Mouse (Mus musculus): ENCODE measurements around the gene Cradd.

Gene Cradd

DNA sequence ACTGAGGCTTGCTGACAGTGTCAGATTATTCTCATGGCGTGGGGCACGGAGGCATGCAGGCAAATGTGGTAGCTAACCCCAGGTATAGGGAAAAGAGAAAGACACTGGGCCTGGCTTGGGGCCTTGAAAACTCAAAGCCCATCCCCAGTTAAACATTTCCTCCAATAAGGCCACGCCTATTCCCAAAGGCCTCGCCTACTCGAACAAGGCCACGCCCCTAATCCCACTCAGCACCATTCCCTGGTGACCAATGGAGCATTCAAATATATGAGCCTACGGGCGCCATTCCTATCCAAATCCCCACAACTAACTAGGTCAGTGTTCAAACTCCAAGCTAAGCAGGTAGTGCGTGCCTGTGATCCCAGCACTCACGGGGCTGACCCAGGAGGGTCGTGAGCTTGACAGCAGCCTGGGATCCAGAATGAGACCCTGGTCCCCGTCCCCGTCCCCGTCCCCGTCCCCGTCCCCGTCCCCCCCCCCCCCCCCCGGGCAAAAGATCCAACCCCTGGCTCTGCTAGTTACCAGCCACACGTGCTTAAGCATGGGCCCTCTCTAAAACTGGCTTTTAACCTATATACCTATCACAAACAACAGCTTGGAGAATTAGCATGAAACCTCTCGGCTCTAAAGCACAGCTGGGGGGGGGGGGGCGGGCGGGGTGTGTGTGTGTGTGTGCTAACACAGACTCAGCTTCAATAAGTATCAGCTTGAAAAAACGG is 78.8 kb downstream of the Cradd start:
- DNase-seq (ENCODE audit: low spot score in 2 of 2) = no peak

GRCm38 (mm10) chr10:95239196-95240069 is 84.5 kb downstream of the Cradd start:
- no peak for DNase-seq (ENCODE audit: low spot score in 2 of 2)

DNA sequence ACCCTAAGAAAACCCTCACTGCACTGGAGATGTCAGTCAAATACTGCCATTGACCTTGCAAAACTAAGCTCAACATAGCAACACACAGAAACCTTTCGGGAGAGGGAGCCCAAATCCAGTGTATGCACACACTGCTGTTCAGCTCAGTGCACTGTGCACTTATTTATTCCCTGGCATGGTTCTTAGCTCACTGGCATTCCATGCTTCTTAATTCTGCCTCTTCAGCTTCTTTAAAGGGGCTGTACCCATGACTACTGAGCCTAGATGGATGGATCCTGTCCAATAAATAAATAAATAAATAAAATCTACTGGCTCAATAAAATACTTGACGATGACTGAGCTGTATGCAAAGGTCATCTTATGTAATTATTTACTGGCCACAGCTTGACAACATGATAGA is 85.3 kb downstream of the Cradd start:
- DNase-seq (ENCODE audit: low spot score in 2 of 2) = no peak

- DNase-seq (ENCODE audit: low spot score in 2 of 2) = no peak
Measured at GRCm38 (mm10) chr10:95236226-95236625, 87.7 kb downstream of the Cradd start.

DNA sequence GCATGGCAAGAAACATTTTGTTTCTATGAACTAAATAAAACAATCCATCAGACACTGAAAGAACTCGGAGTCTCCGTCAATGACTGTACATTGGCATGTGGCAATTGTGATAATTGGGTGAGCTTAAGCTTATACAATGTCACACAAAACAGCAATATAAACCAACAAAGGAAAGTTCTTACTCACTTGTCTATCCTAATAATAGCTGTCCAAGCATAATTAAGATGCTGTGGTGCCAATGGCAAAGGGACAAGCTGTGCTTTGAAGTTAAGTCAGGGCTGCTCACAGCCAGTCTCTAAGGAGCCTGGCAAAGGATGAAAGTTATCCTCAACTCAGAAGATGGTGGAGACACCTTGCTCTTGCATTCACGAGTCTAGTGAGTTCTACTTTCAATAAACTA is 89.3 kb downstream of the Cradd start:
- no peak for DNase-seq (ENCODE audit: low spot score in 2 of 2)

- DNase-seq (ENCODE audit: low spot score in 2 of 2) = no peak
Measured at GRCm38 (mm10) chr10:95233044-95233443, 90.9 kb downstream of the Cradd start.

DNA sequence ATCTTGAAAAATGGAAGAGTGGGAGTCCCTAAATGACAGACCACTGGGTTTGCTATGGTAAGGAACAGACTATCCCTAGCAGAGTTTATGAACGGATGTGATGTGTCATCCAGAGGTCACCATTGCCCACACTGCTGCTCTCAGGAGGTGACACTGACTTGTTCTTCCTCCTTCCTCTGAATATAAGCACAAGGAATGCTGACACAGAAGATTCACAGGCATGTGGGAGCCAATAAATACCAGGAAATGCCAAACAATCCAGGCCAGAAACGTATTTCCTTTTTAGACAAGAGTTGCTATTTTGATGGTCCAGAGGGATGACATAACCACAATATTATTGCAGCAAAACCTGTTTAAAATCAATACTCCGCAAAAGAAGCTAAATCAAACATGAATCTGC is 91.4 kb downstream of the Cradd start:
- DNase-seq (ENCODE audit: low spot score in 2 of 2) = no peak

DNA sequence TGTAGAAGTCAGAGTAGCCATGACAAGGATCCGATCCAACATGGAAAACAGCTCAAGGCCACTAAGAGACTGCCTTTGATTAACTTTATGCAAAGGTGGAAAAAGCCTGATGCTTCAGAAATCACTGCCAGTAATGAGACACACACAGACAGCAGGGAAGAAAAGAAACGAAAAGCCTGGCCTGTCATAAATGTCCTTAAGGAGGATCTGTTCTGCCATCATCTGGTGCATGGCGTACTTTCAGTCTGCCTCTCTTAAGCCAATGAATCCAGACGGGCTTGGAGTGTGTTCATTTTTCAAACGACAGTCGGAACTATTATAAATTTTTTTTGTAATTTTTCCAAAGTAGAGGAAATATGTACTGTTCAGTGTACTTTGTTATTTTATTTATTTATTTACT is 95.7 kb downstream of the Cradd start:
- DNase-seq (ENCODE audit: low spot score in 2 of 2) = no peak

- DNase-seq (ENCODE audit: low spot score in 2 of 2) = no peak
Measured at GRCm38 (mm10) chr10:95227590-95227989, 96.3 kb downstream of the Cradd start.

- DNase-seq (ENCODE audit: low spot score in 2 of 2) = no peak
Measured at GRCm38 (mm10) chr10:95226772-95227171, 97.2 kb downstream of the Cradd start.

DNA sequence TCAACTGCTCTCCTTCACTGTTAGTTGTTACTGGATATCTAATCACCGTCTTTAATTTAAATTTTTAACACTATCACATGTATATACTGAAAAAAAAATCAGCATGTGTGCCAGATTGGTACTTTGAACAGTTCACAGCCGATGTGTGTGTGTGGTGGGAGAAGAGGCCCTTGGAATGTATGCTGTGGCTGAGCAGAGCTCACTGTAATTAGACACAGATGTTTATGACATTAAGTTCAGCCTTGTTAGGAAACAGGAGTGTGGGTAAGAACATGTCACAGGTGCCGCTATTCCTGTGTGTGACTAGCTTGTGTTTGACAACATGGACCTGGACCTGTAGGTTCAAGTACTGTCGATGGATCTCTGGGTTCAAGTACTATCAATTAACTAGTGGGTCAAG is 98.9 kb downstream of the Cradd start:
- DNase-seq (ENCODE audit: low spot score in 2 of 2) = no peak

DNA sequence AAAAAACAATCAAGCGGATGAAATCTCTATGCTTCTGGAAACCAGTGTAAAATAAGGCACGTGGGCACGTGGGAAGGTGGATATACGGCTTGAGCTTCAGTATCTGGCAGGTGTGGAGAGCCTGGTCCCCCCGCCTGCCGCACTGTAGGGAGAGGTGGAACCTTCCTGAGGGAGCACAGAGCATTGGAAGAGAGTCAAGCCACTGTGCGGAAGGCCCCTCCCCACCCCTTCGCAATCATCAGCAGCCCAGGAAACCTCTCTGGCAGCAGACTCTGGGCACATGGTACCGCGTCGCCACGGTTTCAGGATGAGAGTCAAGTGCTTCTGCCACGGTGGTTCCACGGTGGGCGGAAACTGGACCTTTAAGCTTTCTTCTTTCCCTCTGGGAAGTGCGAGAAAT is 100.7 kb downstream of the Cradd start:
- DNase-seq (ENCODE audit: low spot score in 2 of 2) = no peak

GRCm38 (mm10) chr10:95221914-95222313 is 102.0 kb downstream of the Cradd start:
- DNase-seq (ENCODE audit: low spot score in 2 of 2) = no peak

DNA sequence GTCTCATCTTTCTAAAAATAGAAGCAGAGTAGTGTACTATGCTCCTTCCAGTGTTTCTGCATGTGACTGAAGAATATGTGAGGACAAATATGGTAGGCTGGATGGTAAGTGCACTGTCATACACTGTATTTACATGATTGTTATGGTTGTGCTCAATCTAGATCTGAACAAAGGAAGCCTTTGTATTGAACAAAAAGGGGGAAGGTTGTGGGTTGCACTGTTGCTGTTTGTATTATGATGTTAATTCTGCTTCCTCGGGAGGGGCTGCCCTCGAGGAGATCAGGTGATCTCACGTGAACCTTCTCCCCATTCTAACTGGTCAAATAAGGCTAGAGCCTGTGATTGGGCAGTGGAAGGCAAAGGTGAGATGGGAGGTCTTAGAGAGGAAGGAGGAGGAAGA is 103.4 kb downstream of the Cradd start:
- no peak for DNase-seq (ENCODE audit: low spot score in 2 of 2)

- DNase-seq (ENCODE audit: low spot score in 2 of 2) = no peak
Measured at GRCm38 (mm10) chr10:95218683-95219060, 105.3 kb downstream of the Cradd start.

DNA sequence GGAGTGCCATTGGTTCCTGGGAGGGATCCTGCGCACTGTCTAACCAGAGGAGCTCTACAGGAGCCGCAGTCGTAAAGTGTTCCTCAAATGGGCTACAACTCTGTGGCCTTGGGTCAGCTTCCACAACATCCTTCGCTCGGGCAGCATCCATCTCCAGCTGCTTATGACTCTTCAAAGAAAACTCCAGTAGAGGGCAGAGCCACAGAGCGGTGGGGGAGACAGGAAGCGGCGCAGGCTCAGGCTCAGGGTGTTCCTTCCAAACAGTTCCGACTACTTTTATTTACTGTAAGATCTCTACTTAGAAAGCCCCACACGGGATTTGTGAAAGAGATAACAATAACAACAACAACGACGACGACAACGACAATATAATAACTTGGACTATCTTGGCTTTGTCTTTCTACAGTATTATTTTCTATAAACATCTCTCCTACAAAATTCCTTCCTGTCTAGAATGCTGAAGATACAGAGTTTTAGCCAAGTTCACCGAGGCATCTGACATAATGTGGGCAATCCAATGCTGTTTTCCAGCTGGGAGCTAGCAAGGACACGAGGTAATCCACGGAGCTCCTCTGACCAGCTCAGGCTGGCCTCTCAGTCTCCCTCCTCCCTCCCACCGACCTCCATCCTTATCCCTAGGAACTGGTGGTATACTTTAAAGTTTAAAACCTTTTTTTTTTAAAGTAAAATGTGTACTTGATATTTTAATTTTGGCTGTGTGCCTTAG is 105.8 kb downstream of the Cradd start:
- DNase-seq (ENCODE audit: low spot score in 2 of 2) = no peak

DNA sequence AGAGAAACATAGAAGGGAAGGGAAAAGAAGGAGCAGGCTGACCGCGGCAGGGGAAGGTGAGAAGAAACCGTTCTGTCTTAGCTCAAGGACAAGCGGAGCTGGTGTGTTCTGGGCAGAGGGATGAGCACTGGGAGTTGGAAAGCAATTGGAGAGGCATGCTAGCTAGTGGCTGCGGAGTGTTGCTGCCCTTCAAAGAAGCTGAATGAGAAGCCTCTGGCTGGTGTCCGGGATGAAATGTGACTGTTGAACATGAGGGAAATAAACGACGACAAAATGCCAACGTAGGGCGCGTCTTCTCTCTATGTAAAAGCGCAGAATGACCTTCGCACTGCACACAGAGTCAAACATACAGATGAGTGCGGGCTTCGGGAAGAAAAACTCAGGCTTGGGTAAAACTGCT is 108.6 kb downstream of the Cradd start:
- no peak for DNase-seq (ENCODE audit: low spot score in 2 of 2)

DNA sequence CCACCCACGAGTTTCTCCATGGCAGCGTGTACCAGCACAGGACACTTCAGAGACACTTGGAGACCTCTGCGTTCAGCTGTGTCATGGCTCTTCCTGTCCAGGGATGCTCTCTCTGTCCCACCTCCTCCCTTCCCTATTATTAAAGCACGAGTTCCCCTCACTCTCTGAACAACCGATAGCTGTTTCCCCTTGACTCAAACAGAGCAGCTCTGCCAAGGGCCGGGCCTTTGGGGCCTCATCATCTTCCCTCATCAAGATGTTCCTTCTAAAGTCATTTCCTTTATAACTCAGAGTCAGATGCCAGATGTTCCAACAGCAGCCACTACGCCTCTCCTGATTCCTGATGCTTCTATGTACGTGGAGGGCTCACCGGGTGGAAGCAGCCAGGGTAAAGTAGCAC is 110.1 kb downstream of the Cradd start:
- DNase-seq (ENCODE audit: low spot score in 2 of 2) = no peak

GRCm38 (mm10) chr10:95213311-95213710 is 110.6 kb downstream of the Cradd start:
- DNase-seq (ENCODE audit: low spot score in 2 of 2) = no peak

DNA sequence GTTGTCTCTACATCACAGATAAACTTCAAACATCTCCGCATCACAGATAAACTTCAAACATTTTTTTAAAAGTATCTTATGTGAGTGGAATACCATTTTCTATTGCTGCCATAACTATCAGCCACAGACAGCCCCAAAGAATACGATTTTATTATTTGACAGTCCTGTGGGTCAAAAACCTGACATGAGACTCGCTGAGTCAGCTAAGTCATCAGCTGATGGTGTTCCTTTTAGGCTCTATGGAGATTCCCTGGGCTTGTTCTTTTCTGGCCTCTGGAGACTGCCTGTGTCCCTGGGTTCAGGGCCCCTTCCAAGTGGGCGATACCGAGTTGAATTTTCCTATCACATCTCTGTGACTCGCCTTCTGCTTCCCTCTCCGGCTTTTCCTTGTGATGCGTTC is 112.3 kb downstream of the Cradd start:
- DNase-seq (ENCODE audit: low spot score in 2 of 2) = no peak

GRCm38 (mm10) chr10:95210664-95211372 is 113.1 kb downstream of the Cradd start:
- no peak for DNase-seq (ENCODE audit: low spot score in 2 of 2)

DNA sequence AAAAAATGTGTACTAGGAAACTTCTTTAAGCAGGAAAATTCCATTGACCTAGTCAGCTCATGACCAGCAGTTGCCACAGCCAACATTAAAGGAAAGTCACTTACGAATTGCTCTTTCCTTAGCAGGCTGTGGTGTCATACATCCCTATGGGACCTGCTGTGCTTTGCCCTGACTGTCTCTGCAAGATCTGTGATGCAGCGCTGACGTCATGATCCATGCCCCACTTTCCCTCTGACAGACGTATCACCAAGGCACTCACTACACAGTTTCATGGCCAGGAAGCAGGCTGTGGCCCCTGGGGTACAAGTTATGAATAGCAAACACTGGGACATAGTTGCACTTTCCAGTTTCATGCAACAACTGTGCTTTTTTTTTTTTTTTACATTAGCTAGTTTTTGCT is 113.8 kb downstream of the Cradd start:
- DNase-seq (ENCODE audit: low spot score in 2 of 2) = no peak
